Mouse (Mus musculus) midbrain, postnatal 0 days (tissue): ENCODE measurements at regions not wholly inside any gene's neighbourhood (a gene's known extent, or its start where the extent isn't known, plus 50 kb on each side); places are given as distances from the start of the nearest gene placed in this dataset.
"Not testable (repeated sequence)": the region's sequence is repeated elsewhere in the genome, so short reads cannot be mapped to it uniquely, and the experiment has no call there.

ENCODE experiments used
- ATAC-seq: fragments of 200-750 bp; cut with Nextera tagmentation; 2 replicates; pipeline ENCODE4 v1.8.0; 2017; ENCODE audit warnings: moderate number of reproducible peaks, mild to moderate bottlenecking, moderate TSS enrichment, moderate library complexity; ENCODE audit not compliant: low FRiP score
- DNase-seq: peaks from one replicate; pipeline ENCODE4 v3.0.0-alpha.2; 2015; ENCODE audit warnings: low spot score
- H3K27ac ChIP-seq: fragments of 300-500 bp; sonication (generic); 2 replicates; pipeline ENCODE4 v1.5.1; 2014; ENCODE audit warnings: low read depth, mild to moderate bottlenecking, low read length, mixed read lengths
- H3K27me3 ChIP-seq: fragments of 300-500 bp; sonication (generic); 2 replicates; pipeline ENCODE4 v1.6.1; 2014; ENCODE audit warnings: low read length, control low read depth, mixed read lengths; ENCODE audit not compliant: insufficient read depth
- H3K36me3 ChIP-seq: fragments of 300-500 bp; sonication (generic); 2 replicates; pipeline ENCODE4 v1.6.1; 2014; ENCODE audit warnings: low read length, control low read depth, mixed read lengths; ENCODE audit not compliant: insufficient read depth
- H3K4me1 ChIP-seq: fragments of 300-500 bp; sonication (generic); 2 replicates; pipeline ENCODE4 v1.6.1; 2014; ENCODE audit warnings: mild to moderate bottlenecking, control low read depth, antibody characterized with exemption, low read length, mixed read lengths; ENCODE audit not compliant: insufficient read depth
- H3K4me2 ChIP-seq: fragments of 300-500 bp; sonication (generic); 2 replicates; pipeline ENCODE4 v1.6.1; 2014; ENCODE audit warnings: low read depth, mild to moderate bottlenecking, low read length, mixed read lengths; ENCODE audit not compliant: poor library complexity, severe bottlenecking
- H3K4me3 ChIP-seq: fragments of 300-500 bp; sonication (generic); 2 replicates; pipeline ENCODE4 v1.5.1; 2014; ENCODE audit warnings: low read depth, mild to moderate bottlenecking, low read length, moderate library complexity
- H3K9ac ChIP-seq: fragments of 300-500 bp; sonication (generic); replicated peaks from 2 replicates; pipeline ENCODE4 v1.6.1; 2014; ENCODE audit warnings: mild to moderate bottlenecking, low read length, moderate library complexity, mixed read lengths; ENCODE audit not compliant: poor library complexity, severe bottlenecking
- H3K9me3 ChIP-seq: fragments of 300-500 bp; sonication (generic); 2 replicates; pipeline ENCODE4 v1.6.1; 2016; ENCODE audit warnings: low read length, control low read depth
- CTCF ChIP-seq: IDR thresholded peaks from 2 replicates; pipeline ENCODE4 v1.5.1; 2016; ENCODE audit warnings: antibody characterized with exemption, mild to moderate bottlenecking
- WGBS: fragments of 180-500 bp; shearing (Covaris S2); extraction: QIAGEN DNeasy Blood & Tissue Kit; methylation state at CpG from one replicate; pipeline ENCODE4 v1.1.7; 2014; 5-methylcytosine and 5-hydroxymethylcytosine counted together

- Histone ChIP-seq H3K4me3 (no peak overlapping the region), H3K9me3 (no peaks in the 10 kb centered on the region), H3K4me1 (no peaks in the 10 kb centered on the region), H3K9ac (no peak overlapping the region), H3K27ac (no peak overlapping the region), H3K4me2 (no peak overlapping the region), H3K36me3 (no peaks in the 10 kb centered on the region), H3K27me3 (no peaks in the 10 kb centered on the region)
- WGBS, result 78% methylated on average over 3 of the region's 3 CpGs
- DNase-seq (no peak), ATAC-seq (no peak)
- no peak for TF ChIP-seq CTCF
These were observed 1752.1 kb upstream of the Cntnap5a start for GRCm38 (mm10) chr1:113932492-113932891.

- Histone ChIP-seq H3K9me3 (no peaks in the 10 kb centered on the region), H3K4me2 (no peak overlapping the region), H3K27me3 (no peaks in the 10 kb centered on the region), H3K9ac (no peak overlapping the region), H3K4me1 (no peaks in the 10 kb centered on the region), H3K27ac (no peak overlapping the region), H3K36me3 (no peaks in the 10 kb centered on the region), H3K4me3 (no peak overlapping the region)
- no peak for TF ChIP-seq CTCF
- ATAC-seq (no peak), DNase-seq (no peak)
- WGBS, result 78% methylated on average over 6 of the region's 6 CpGs
These were observed 1726.4 kb upstream of the Cntnap5a start for GRCm38 (mm10) chr1:113958016-113958751.

- not testable (repeated sequence) for ATAC-seq, H3K27ac ChIP-seq, H3K9me3 ChIP-seq, H3K4me3 ChIP-seq, DNase-seq, H3K9ac ChIP-seq, H3K4me1 ChIP-seq, H3K4me2 ChIP-seq, H3K27me3 ChIP-seq, H3K36me3 ChIP-seq
- WGBS, result 72% methylated on average over 1 of the region's 1 CpGs
These were observed 1725.3 kb upstream of the Cntnap5a start for GRCm38 (mm10) chr1:113959267-113959666.

- not testable (repeated sequence) for H3K36me3 ChIP-seq
- 39% methylated on average over 2 of the region's 2 CpGs for WGBS
These were observed 1720.6 kb upstream of the Cntnap5a start for GRCm38 (mm10) chr1:113963931-113964330.

GRCm38 (mm10) chr1:113964431-113964830, 1720.1 kb upstream of the Cntnap5a start:
- TF ChIP-seq CTCF, result no peak
- Histone ChIP-seq H3K27me3 (no peaks in the 10 kb centered on the region), H3K9ac (no peak overlapping the region), H3K27ac (no peak overlapping the region), H3K36me3 (no peaks in the 10 kb centered on the region), H3K4me3 (no peak overlapping the region), H3K4me2 (no peak overlapping the region), H3K9me3 (no peaks in the 10 kb centered on the region), H3K4me1 (no peaks in the 10 kb centered on the region)
- no peak for ATAC-seq
- 52% methylated on average over 2 of the region's 2 CpGs for WGBS
- no peak for DNase-seq

More at GRCm38 (mm10) chr1:113963931-113964330, 1720.6 kb upstream of the Cntnap5a start:
- not testable (repeated sequence) for H3K27ac ChIP-seq, DNase-seq, H3K4me2 ChIP-seq, H3K9me3 ChIP-seq, H3K9ac ChIP-seq, H3K4me3 ChIP-seq, H3K27me3 ChIP-seq, ATAC-seq, H3K4me1 ChIP-seq

- no peaks in the 10 kb centered on the region for H3K9me3 ChIP-seq
- H3K36me3 ChIP-seq, result no peaks in the 10 kb centered on the region
- no peak overlapping the region for H3K9ac ChIP-seq
- DNase-seq (no peak), ATAC-seq (no peak)
- no peak overlapping the region for H3K27ac ChIP-seq
- 75% methylated on average over 1 of the region's 1 CpGs for WGBS
- H3K4me1 ChIP-seq, result no peaks in the 10 kb centered on the region
- no peaks in the 10 kb centered on the region for H3K27me3 ChIP-seq
- no peak overlapping the region for H3K4me3 ChIP-seq
- no peak overlapping the region for H3K4me2 ChIP-seq
- TF ChIP-seq CTCF, result no peak
These were observed 1713.9 kb upstream of the Cntnap5a start for GRCm38 (mm10) chr1:113970617-113971016.
